Mouse (Mus musculus) MEL (cell line): ENCODE results near the gene Abcc4. TPM values are rescaled to one million over a fixed set of nuclear protein-coding genes. Genes with fewer than 3 reads are reported as not detected.

Experiments used
- DNase-seq: peaks from one replicate; pipeline ENCODE4 v3.0.0; 2011; ENCODE audit warnings: low read depth, low spot score
- H3K27ac ChIP-seq: 2 replicates; pipeline ENCODE4 v1.5.1; 2012; ENCODE audit warnings: low read depth, mild to moderate bottlenecking, control low read depth, low read length, moderate library complexity; ENCODE audit not compliant: control insufficient read depth
- H3K27me3 ChIP-seq, 2 experiments: fragments of 150-350 bp in 1 of 2; sonication (generic) in 1 of 2; 2 replicates each; pipeline ENCODE4 v1.6.1; 2012; ENCODE audit warnings: low read length in 2 of 2, mild to moderate bottlenecking in 2 of 2, improper control_type of control experiment in 1 of 2, moderate library complexity in 1 of 2; ENCODE audit not compliant: insufficient read depth in 2 of 2, control insufficient read depth in 1 of 2
- H3K36me3 ChIP-seq, 2 experiments: 2 replicates each; pipeline ENCODE4 v1.6.1; 2012 to 2014; ENCODE audit warnings: low read length in 2 of 2, improper control_type of control experiment in 1 of 2, inconsistent platforms in 1 of 2, mild to moderate bottlenecking in 1 of 2; ENCODE audit not compliant: insufficient read depth in 2 of 2, control insufficient read depth in 1 of 2
- H3K4me1 ChIP-seq, 2 experiments: fragments of 150-350 bp in 1 of 2; sonication (generic) in 1 of 2; 2 replicates each; pipeline ENCODE4 v1.6.1; 2012; ENCODE audit warnings: low read length in 2 of 2, improper control_type of control experiment in 1 of 2, mild to moderate bottlenecking in 1 of 2; ENCODE audit not compliant: insufficient read depth in 2 of 2, control insufficient read depth in 1 of 2
- H3K4me3 ChIP-seq, 2 experiments: fragments of 150-350 bp in 1 of 2; sonication (generic) in 1 of 2; 2 replicates each; pipeline ENCODE4 v1.5.1; 2012; ENCODE audit warnings: low read depth in 2 of 2, low read length in 2 of 2, mild to moderate bottlenecking in 2 of 2, moderate library complexity in 2 of 2, control low read depth in 1 of 2, improper control_type of control experiment in 1 of 2; ENCODE audit not compliant: control insufficient read depth in 1 of 2, insufficient read depth in 1 of 2
- H3K79me2 ChIP-seq: 2 replicates; pipeline ENCODE4 v1.6.1; 2012; ENCODE audit warnings: mild to moderate bottlenecking, low read length, moderate library complexity; ENCODE audit not compliant: control insufficient read depth, poor library complexity, insufficient read depth
- H3K9ac ChIP-seq: 2 replicates; pipeline ENCODE4 v1.6.1; 2012; ENCODE audit warnings: low read depth, mild to moderate bottlenecking, control low read depth, low read length, moderate library complexity; ENCODE audit not compliant: control insufficient read depth, poor library complexity, severe bottlenecking
- H3K9me3 ChIP-seq: fragments of 150-350 bp; sonication (generic); replicated peaks from 2 replicates; pipeline ENCODE4 v1.6.1; 2012; ENCODE audit warnings: mild to moderate bottlenecking, low read length, improper control_type of control experiment, moderate library complexity; ENCODE audit not compliant: insufficient read depth
- CHD1 ChIP-seq: IDR thresholded peaks from 2 replicates; pipeline ENCODE4 v1.6.1; 2012; ENCODE audit warnings: low read depth, mild to moderate bottlenecking, inconsistent platforms, low read length, improper control_type of control experiment
- GATA1 ChIP-seq: IDR thresholded peaks from 2 replicates; pipeline ENCODE4 v1.6.1; 2011; ENCODE audit warnings: low read depth, low read length, improper control_type of control experiment
- JUND ChIP-seq: IDR thresholded peaks from 2 replicates; pipeline ENCODE4 v1.6.1; 2011; ENCODE audit warnings: low read depth, mild to moderate bottlenecking, improper control_type of control experiment, low read length
- KAT2A ChIP-seq: conservative IDR thresholded peaks from 2 replicates; pipeline ENCODE4 v1.6.1; 2012; ENCODE audit warnings: low read depth, low read length, improper control_type of control experiment, inconsistent platforms
- MAFK ChIP-seq: IDR thresholded peaks from 2 replicates; pipeline ENCODE4 v1.6.1; 2011; ENCODE audit warnings: low read depth, mild to moderate bottlenecking, low read length, improper control_type of control experiment, borderline replicate concordance
- MXI1 ChIP-seq: IDR thresholded peaks from 2 replicates; pipeline ENCODE4 v1.6.1; 2011; ENCODE audit warnings: mild to moderate bottlenecking, low read depth, low read length, improper control_type of control experiment
- POLR2A ChIP-seq, 2 experiments: IDR thresholded peaks; 2 replicates each; pipeline ENCODE4 v1.6.1; 2011 to 2012; ENCODE audit warnings: low read length in 2 of 2, mild to moderate bottlenecking in 2 of 2, control low read depth in 1 of 2, improper control_type of control experiment in 1 of 2, low read depth in 1 of 2, moderate library complexity in 1 of 2; ENCODE audit not compliant: control insufficient read depth in 1 of 2, insufficient read depth in 1 of 2, poor library complexity in 1 of 2
- RAD21 ChIP-seq: IDR thresholded peaks from 2 replicates; pipeline ENCODE4 v1.6.1; 2011; ENCODE audit warnings: mild to moderate bottlenecking, low read depth, low read length, improper control_type of control experiment
- TAL1 ChIP-seq: IDR thresholded peaks from 2 replicates; pipeline ENCODE4 v1.6.1; 2012; ENCODE audit warnings: mild to moderate bottlenecking, inconsistent platforms, low read length, moderate library complexity, mixed read lengths
- UBTF ChIP-seq: IDR thresholded peaks from 2 replicates; pipeline ENCODE4 v1.6.1; 2012; ENCODE audit warnings: low read depth, mild to moderate bottlenecking, inconsistent platforms, low read length, improper control_type of control experiment, moderate library complexity, borderline replicate concordance; ENCODE audit not compliant: insufficient read depth
- USF1 ChIP-seq: IDR thresholded peaks from 2 replicates; pipeline ENCODE4 v1.6.1; 2014; ENCODE audit warnings: low read depth, mild to moderate bottlenecking, inconsistent platforms, low read length, improper control_type of control experiment, moderate library complexity
- ZMIZ1 ChIP-seq: IDR thresholded peaks from 2 replicates; pipeline ENCODE4 v1.6.1; 2012; ENCODE audit warnings: low read depth, mild to moderate bottlenecking, inconsistent platforms, low read length, improper control_type of control experiment, moderate library complexity
- polyA plus RNA-seq, 2 experiments: library from polyadenylated mRNA; stranded (reverse) in 1 of 2; unstranded in 1 of 2; fragments of >175 nt in 1 of 2; fragments of >200 nt in 1 of 2; gene quantifications; 2 replicates each; pipeline versions ENCODE4 v1.2.1 to v1.2.4; 2012; ENCODE audit warnings: low replicate concordance in 2 of 2, low read depth in 1 of 2; ENCODE audit not compliant: insufficient read length in 2 of 2, insufficient read depth in 1 of 2, missing spikeins in 1 of 2
- total RNA-seq: library from RNA; depleted of rRNA; stranded (reverse); fragments of 300-350 nt; gene quantifications from 2 replicates; pipeline ENCODE4 v1.2.3, GENCODE M21; 2012

Abcc4 gene
- total and polyA plus RNA-seq, 3 experiments = 7.1 to 8.4 TPM; not detected in 1

DNA sequence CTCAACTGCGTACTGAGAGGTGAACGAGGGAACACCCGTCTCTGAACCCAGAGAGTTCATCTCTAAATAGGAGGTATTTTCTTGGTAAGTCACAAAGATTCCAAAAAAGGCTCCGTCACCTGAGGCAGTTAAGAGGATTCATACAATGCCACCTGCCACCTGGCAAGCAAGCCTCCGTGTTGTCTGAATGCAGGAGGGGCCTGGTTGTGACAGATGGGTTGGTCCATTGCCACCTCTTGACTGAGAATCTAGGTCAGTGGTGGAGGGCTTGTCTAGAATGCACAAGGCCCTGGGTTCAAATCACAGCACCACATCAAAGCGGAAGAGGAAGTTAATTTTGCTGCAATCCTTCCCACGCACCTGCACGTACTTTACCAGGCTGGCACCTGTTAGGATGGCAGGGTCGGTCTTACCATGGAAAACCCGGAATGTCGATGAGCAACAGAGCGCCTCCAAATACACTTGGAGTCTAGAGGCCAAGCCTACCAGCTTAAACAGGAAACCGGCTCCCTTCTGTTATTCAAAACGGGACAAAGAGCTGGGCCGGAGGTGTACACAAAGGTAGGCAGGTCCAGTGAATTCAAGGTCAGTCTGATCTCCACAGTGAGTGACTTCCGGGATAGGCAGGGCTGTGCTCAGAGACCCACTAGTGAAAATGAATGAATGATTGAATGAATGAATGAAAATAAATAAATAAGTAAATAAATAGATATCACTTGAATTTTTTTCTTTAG lies 9.3 kb downstream of the Abcc4 start:
- no peak overlapping the region for H3K27ac ChIP-seq
- no peaks in the 10 kb centered on the region for H3K27me3 ChIP-seq
- H3K4me3 ChIP-seq = no peak overlapping the region
- TF ChIP-seq TAL1 = no peak
- TF ChIP-seq JUND = no peak
- TF ChIP-seq KAT2A = no peak
- TF ChIP-seq UBTF = no peak
- TF ChIP-seq USF1 = no peak
- no peak for TF ChIP-seq MAFK
- no peak for TF ChIP-seq RAD21
- no peak overlapping the region for H3K9ac ChIP-seq
- no peaks in the 10 kb centered on the region; the same call in 1 of the 2 replicates for H3K79me2 ChIP-seq
- no peak for DNase-seq
- no peaks in the 10 kb centered on the region for H3K36me3 ChIP-seq
- H3K9me3 ChIP-seq = no peaks in the 10 kb centered on the region
- no peaks in the 10 kb centered on the region for H3K4me1 ChIP-seq

GRCm38 (mm10) chr14:118695866-118696265 lies 10.2 kb downstream of the Abcc4 start:
- H3K4me1 ChIP-seq = no peaks in the 10 kb centered on the region
- no peaks in the 10 kb centered on the region; the same call in 1 of the 2 replicates for H3K79me2 ChIP-seq
- H3K27me3 ChIP-seq = no peaks in the 10 kb centered on the region
- DNase-seq = no peak
- TF ChIP-seq CHD1 (no peak), POLR2A (IDR thresholded peaks at IDR 0.05; ENCODE audit: control insufficient read depth in 1 of 2, insufficient read depth in 1 of 2, low read depth in 1 of 2, low read length in 2 of 2, poor library complexity in 1 of 2) (no peak), MXI1 (no peak), GATA1 (no peak)
- no peak overlapping the region for H3K27ac ChIP-seq
- H3K9ac ChIP-seq = no peak overlapping the region
- no peaks in the 10 kb centered on the region for H3K9me3 ChIP-seq
- H3K36me3 ChIP-seq = no peaks in the 10 kb centered on the region
- H3K4me3 ChIP-seq = no peak overlapping the region

- H3K9me3 ChIP-seq = no peaks in the 10 kb centered on the region
- H3K79me2 ChIP-seq = no peaks in the 10 kb centered on the region; the same call in 1 of the 2 replicates
- H3K4me1 ChIP-seq = no peaks in the 10 kb centered on the region
- H3K27ac ChIP-seq = no peak overlapping the region
- no peak overlapping the region for H3K9ac ChIP-seq
- H3K27me3 ChIP-seq = no peaks in the 10 kb centered on the region
- DNase-seq = no peak
- no peak overlapping the region for H3K4me3 ChIP-seq
- no peak for TF ChIP-seq ZMIZ1
- H3K36me3 ChIP-seq = no peaks in the 10 kb centered on the region
Observed at GRCm38 (mm10) chr14:118694321-118694720, 11.7 kb downstream of the Abcc4 start.
